Mouse (Mus musculus) ES-E14 (cell line): ENCODE results near the gene Cmbl.

Experiments used
- HCFC1 ChIP-seq: IDR thresholded peaks from 2 replicates; pipeline ENCODE4 v1.6.1; 2012; ENCODE audit warnings: low read length, inconsistent platforms, borderline replicate concordance; ENCODE audit not compliant: insufficient read depth
- ZC3H11A ChIP-seq: IDR thresholded peaks from 2 replicates; pipeline ENCODE4 v1.6.1; 2012; ENCODE audit warnings: low read depth, mild to moderate bottlenecking, inconsistent platforms, low read length, borderline replicate concordance

GRCm38 (mm10) chr15:31619521-31619920 lies 54.3 kb downstream of the Cmbl start:
- TF ChIP-seq ZC3H11A (no peak), HCFC1 (no peak)
